Mouse (Mus musculus): Measurements from ENCODE around the gene Ankrd11. TPM values are rescaled to one million over a fixed set of nuclear protein-coding genes. Genes with fewer than 3 reads are reported as not detected.

Ankrd11 gene
- polyA plus RNA-seq, 1 experiment from 2014 or later = 43.9 TPM

DNA sequence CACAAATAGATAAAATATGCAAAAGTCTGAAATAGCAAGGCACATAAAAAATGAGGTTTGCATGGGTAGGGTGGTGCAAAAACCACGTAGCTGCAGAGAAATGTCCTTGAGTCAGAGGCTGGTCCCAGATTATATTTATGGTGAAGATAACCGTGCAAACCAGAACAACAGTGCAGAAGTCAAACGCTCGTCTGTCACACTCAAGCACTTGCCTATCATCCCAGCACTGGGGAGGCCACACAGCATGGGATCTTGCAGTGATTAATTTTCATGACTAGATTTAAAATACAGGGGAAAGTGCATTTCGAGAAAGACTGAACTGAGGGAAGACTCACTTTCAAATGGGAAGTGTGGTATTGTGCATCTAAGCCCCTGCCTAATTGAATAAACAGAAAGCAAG is 48.3 kb downstream of the Ankrd11 start:
- 23% methylated on average over 5 of the region's 5 CpGs for WGBS (ENCODE audit: insufficient replicate concordance)
- H3K4me1 ChIP-seq = peaks cover 66% of the 10 kb centered on the region
- no peaks in the 10 kb centered on the region for H3K9me3 ChIP-seq (replicated peaks)
- no peaks in the 10 kb centered on the region for H3K36me3 ChIP-seq
- H3K27ac ChIP-seq = no peak overlapping the region
- H3K4me2 ChIP-seq = no peak overlapping the region
- H3K9ac ChIP-seq = no peak overlapping the region
- H3K27me3 ChIP-seq (replicated peaks) = no peaks in the 10 kb centered on the region
- no peak overlapping the region for H3K4me3 ChIP-seq
- no peak for ATAC-seq

- Histone ChIP-seq H3K9me3 (replicated peaks) (no peaks in the 10 kb centered on the region), H3K4me2 (no peak overlapping the region), H3K9ac (no peak overlapping the region), H3K27me3 (replicated peaks) (no peaks in the 10 kb centered on the region), H3K27ac (no peak overlapping the region), H3K4me3 (no peak overlapping the region), H3K4me1 (peaks cover 70% of the 10 kb centered on the region), H3K36me3 (no peaks in the 10 kb centered on the region)
- 67% methylated on average over 3 of the region's 3 CpGs for WGBS (ENCODE audit: insufficient replicate concordance)
- ATAC-seq = no peak
Measured at GRCm38 (mm10) chr8:122993031-122993430, 49.0 kb downstream of the Ankrd11 start.

DNA sequence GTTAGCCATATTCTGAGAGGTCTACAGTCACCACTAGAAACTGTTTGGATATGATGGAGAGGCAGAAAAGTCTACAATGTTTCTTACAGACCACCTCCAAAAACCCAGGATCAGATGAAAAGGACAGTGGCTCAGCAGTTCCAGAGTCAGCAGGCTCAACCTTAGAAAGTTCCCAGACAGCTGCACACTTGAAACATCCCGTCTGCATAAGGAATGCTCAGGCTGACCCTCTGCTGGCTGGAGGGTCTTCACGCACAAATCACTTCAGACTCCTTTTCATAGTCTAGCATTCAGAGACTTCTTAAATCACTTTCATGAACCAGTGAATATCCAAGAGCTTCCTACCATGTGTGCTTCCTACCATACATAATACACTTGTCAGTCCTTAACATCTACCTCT is 49.8 kb downstream of the Ankrd11 start:
- 79% methylated on average over 2 of the region's 2 CpGs for WGBS (ENCODE audit: insufficient replicate concordance)
- H3K27ac ChIP-seq = no peak overlapping the region
- no peaks in the 10 kb centered on the region for H3K9me3 ChIP-seq (replicated peaks)
- no peaks in the 10 kb centered on the region for H3K36me3 ChIP-seq
- H3K4me2 ChIP-seq = no peak overlapping the region
- no peaks in the 10 kb centered on the region for H3K27me3 ChIP-seq (replicated peaks)
- peaks cover 71% of the 10 kb centered on the region for H3K4me1 ChIP-seq
- H3K4me3 ChIP-seq = no peak overlapping the region
- no peak overlapping the region for H3K9ac ChIP-seq
- ATAC-seq = no peak

DNA sequence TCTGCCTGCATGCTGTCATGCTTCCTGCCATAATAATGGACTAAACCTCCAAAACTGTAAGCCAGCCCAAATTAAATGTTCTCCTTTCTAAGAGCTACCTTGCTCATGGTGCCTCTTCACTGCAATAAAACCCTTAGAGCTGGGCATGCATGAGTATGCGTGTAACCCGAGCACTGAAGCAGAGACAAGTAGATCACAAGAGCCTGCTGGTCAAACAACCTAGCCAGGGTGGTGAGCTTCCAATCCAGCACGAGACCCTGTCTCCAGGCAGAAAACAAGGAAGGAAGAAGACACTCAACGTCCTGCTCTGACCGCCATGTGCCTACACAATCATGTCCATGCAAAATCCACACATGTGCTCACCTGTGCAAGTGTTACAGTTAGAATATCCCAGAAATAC is 50.7 kb downstream of the Ankrd11 start:
- peaks cover 79% of the 10 kb centered on the region for H3K4me1 ChIP-seq
- no peak overlapping the region for H3K4me2 ChIP-seq
- H3K27me3 ChIP-seq (replicated peaks) = no peaks in the 10 kb centered on the region
- WGBS (ENCODE audit: insufficient replicate concordance) = 60% methylated on average over 5 of the region's 5 CpGs
- ATAC-seq = no peak
- H3K4me3 ChIP-seq = no peak overlapping the region
- H3K27ac ChIP-seq = no peak overlapping the region; the same call in 1 of the 2 replicates
- no peaks in the 10 kb centered on the region for H3K36me3 ChIP-seq
- no peaks in the 10 kb centered on the region for H3K9me3 ChIP-seq (replicated peaks)
- no peak overlapping the region for H3K9ac ChIP-seq

GRCm38 (mm10) chr8:122989976-122990375 is 52.1 kb downstream of the Ankrd11 start:
- Histone ChIP-seq H3K9me3 (replicated peaks) (no peaks in the 10 kb centered on the region), H3K4me2 (no peak overlapping the region), H3K4me1 (peaks cover 91% of the 10 kb centered on the region), H3K27ac (no peak overlapping the region; the same call in 1 of the 2 replicates), H3K36me3 (no peaks in the 10 kb centered on the region), H3K9ac (no peak overlapping the region), H3K4me3 (no peak overlapping the region), H3K27me3 (replicated peaks) (no peaks in the 10 kb centered on the region)
- WGBS (ENCODE audit: insufficient replicate concordance) = 56% methylated on average over 2 of the region's 2 CpGs
- no peak for ATAC-seq

GRCm38 (mm10) chr8:122988955-122989354 is 53.1 kb downstream of the Ankrd11 start:
- Histone ChIP-seq H3K4me3 (no peak overlapping the region), H3K36me3 (no peaks in the 10 kb centered on the region), H3K27ac (no peak overlapping the region), H3K4me2 (no peak overlapping the region), H3K9me3 (replicated peaks) (no peaks in the 10 kb centered on the region), H3K9ac (no peak overlapping the region), H3K27me3 (replicated peaks) (no peaks in the 10 kb centered on the region), H3K4me1 (peaks cover 90% of the 10 kb centered on the region)
- ATAC-seq = 0 out of 2 replicates have a peak, but pooled peaks have one; percentile 19
- 28% methylated on average over 3 of the region's 3 CpGs for WGBS (ENCODE audit: insufficient replicate concordance)

DNA sequence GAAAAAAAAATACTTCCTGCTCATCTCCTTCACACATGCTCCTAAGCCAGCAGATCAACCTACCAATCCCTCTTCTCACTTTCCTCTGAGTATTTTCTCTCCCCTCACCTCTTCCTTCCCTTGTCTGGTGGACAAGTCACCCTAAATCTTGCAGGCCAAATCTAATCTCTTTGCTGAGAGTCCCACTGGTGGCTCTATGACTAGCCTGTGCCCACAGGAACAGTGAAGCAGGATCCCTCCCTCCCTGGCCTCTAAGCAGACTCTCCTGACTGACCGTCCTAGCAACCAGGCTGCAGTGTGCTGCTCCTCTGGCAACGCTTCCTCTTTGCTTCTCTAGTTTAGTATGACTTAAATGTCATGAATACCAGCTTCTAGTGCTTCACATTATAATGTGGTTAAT is 54.8 kb downstream of the Ankrd11 start:
- WGBS (ENCODE audit: insufficient replicate concordance) = 38% methylated on average over 2 of the region's 2 CpGs
- H3K9ac ChIP-seq = no peak overlapping the region
- no peak overlapping the region for H3K4me3 ChIP-seq
- H3K4me2 ChIP-seq = no peak overlapping the region
- ATAC-seq = no peak
- peaks cover 84% of the 10 kb centered on the region for H3K4me1 ChIP-seq
- H3K27ac ChIP-seq = no peak overlapping the region
- no peaks in the 10 kb centered on the region for H3K9me3 ChIP-seq (replicated peaks)
- no peaks in the 10 kb centered on the region for H3K27me3 ChIP-seq (replicated peaks)
- H3K36me3 ChIP-seq = no peaks in the 10 kb centered on the region

- 82% methylated on average over 8 of the region's 8 CpGs for WGBS (ENCODE audit: insufficient replicate concordance)
- H3K36me3 ChIP-seq = no peaks in the 10 kb centered on the region
- H3K4me3 ChIP-seq = no peak overlapping the region
- no peaks in the 10 kb centered on the region for H3K27me3 ChIP-seq (replicated peaks)
- no peaks in the 10 kb centered on the region for H3K9me3 ChIP-seq (replicated peaks)
- no peak overlapping the region for H3K9ac ChIP-seq
- no peak overlapping the region for H3K4me2 ChIP-seq
- no peak for ATAC-seq
- H3K4me1 ChIP-seq = peaks cover 83% of the 10 kb centered on the region
- no peak overlapping the region for H3K27ac ChIP-seq
Measured at GRCm38 (mm10) chr8:122986501-122987184, 55.4 kb downstream of the Ankrd11 start.

DNA sequence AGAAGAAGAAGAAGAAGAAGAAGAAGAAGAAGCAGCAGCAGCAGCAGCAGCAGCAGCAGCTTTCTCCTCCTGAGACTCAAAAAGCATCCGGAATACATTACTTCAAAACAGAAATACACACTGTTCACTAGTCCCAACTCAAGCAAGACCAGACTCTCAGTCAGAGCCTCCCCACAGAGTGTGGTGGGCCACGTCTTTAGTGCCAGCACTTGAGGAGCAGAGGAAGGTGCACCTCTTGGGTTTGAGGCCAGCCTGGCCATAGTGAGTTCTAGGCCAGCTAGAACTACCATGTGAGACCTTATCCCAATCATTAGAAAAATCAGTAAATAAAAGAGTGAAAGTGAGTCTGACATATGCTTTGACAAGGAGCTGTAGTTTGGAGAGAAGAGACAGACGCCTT is 57.9 kb downstream of the Ankrd11 start:
- no peak overlapping the region for H3K4me2 ChIP-seq
- WGBS (ENCODE audit: insufficient replicate concordance) = 76% methylated on average over 3 of the region's 3 CpGs
- no peak overlapping the region for H3K9ac ChIP-seq
- H3K4me1 ChIP-seq = peaks cover 84% of the 10 kb centered on the region
- no peaks in the 10 kb centered on the region for H3K27me3 ChIP-seq (replicated peaks)
- H3K9me3 ChIP-seq (replicated peaks) = no peaks in the 10 kb centered on the region
- H3K4me3 ChIP-seq = no peak overlapping the region
- no peak overlapping the region for H3K27ac ChIP-seq
- ATAC-seq = no peak
- H3K36me3 ChIP-seq = no peaks in the 10 kb centered on the region

DNA sequence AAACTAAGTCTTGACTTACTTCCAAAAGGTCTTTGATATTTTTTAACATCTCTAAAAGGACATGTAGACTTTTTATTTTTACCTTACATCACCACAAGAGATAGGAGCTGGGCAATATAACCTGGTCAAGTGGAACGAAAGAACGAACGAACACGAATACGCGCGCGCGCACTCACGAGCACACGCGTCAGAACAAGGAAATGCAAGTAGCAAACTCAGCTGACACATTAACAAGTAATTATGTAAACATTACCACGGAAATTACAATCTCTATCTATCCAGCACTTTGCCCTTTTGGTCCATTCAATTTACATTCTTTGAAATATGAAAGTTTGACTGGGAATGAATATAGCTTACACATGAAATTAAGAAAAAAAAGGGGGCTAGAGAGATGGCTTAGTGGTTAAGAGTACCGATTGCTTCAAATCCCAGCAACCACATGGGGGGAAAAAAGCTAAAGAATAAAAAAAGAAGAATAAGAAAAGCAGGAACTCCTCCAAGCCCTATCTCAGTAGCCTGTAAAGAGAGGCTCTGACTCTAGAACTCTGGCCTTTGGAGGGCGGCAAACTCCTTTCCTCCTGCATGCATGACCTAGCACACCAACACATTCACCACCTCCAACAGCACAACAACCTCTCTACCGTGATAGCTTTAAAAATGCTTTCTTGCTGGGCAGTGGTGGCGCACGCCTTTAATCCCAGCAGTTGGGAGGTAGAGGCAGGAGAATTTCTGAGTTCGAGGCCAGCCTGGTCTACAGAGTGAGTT is 58.7 kb downstream of the Ankrd11 start:
- Histone ChIP-seq H3K4me1 (peaks cover 84% of the 10 kb centered on the region), H3K4me2 (no peak overlapping the region), H3K9ac (no peak overlapping the region)

DNA sequence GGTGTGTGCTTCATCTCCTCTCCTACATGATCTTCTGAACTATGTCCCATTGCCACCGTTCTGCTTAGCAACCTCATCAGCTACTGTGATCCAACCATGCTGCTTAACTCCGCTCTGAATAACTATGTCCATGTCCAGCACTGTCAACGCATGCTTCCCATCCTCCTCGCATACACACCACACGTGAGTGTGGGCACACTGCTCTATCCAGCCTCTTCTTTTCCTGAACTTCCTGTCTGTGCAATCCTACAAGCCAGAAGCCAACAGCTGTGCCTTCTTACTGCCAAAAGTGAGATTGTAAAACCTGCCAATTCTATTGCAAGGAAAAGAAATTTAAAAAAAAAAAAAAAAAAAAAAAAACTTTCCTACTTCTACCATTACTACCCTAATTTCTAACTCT is 60.4 kb downstream of the Ankrd11 start:
- Histone ChIP-seq H3K4me2 (no peak overlapping the region), H3K9me3 (replicated peaks) (no peaks in the 10 kb centered on the region), H3K27me3 (replicated peaks) (no peaks in the 10 kb centered on the region), H3K36me3 (no peaks in the 10 kb centered on the region), H3K27ac (no peak overlapping the region), H3K4me3 (no peak overlapping the region), H3K9ac (no peak overlapping the region), H3K4me1 (peaks cover 78% of the 10 kb centered on the region)
- no peak for ATAC-seq
- WGBS (ENCODE audit: insufficient replicate concordance) = 65% methylated on average over 5 of the region's 5 CpGs

More for the DNA sequence above, 58.7 kb downstream of the Ankrd11 start:
- ATAC-seq = no peak
- H3K4me3 ChIP-seq = no peak overlapping the region
- H3K36me3 ChIP-seq = no peaks in the 10 kb centered on the region
- 79% methylated on average over 19 of the region's 19 CpGs for WGBS (ENCODE audit: insufficient replicate concordance)
- no peak overlapping the region for H3K27ac ChIP-seq
- H3K27me3 ChIP-seq (replicated peaks) = no peaks in the 10 kb centered on the region
- H3K9me3 ChIP-seq (replicated peaks) = no peaks in the 10 kb centered on the region

- Histone ChIP-seq H3K9me3 (replicated peaks) (no peaks in the 10 kb centered on the region), H3K27ac (no peak overlapping the region), H3K27me3 (replicated peaks) (no peaks in the 10 kb centered on the region), H3K4me2 (no peak overlapping the region), H3K4me1 (peaks cover 73% of the 10 kb centered on the region), H3K36me3 (no peaks in the 10 kb centered on the region), H3K4me3 (no peak overlapping the region), H3K9ac (no peak overlapping the region)
- no peak for ATAC-seq
- WGBS (ENCODE audit: insufficient replicate concordance) = 60% methylated on average over 10 of the region's 10 CpGs
Measured at GRCm38 (mm10) chr8:122979865-122980509, 62.1 kb downstream of the Ankrd11 start.

All from liver, embryonic 12.5 days (tissue).